Mouse (Mus musculus): Measurements from ENCODE around the gene Atp1b4.
"Not testable (repeated sequence)": the region's sequence is repeated elsewhere in the genome, so short reads cannot be mapped to it uniquely, and the experiment has no call there.

The Atp1b4 gene

DNA sequence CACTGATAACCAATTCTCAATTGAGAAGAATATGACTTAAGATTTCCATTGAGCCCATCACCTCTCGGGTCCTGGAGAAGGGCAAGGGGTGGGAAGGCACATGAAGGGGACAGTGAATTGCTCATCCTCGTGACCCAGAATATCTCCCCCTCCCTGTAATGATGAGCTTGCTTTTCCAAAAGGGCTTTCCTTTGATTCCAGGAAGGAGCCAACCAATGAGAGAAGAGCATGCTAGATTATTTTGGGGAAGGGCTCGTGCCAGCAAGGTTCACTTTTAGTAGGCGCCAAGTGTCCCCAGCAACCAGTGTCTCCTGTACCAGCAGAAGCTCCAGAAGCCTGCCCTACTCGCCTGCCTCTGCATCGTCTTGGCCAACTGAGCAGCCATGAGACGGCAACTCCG is at the start of gene Atp1b4:
Gene Atp1b4, plus strand, starts transcription at position 301 of the 400 bp plus-strand sequence.
- no peak for DNase-seq (ENCODE audit: low spot score in 2 of 2)

DNA sequence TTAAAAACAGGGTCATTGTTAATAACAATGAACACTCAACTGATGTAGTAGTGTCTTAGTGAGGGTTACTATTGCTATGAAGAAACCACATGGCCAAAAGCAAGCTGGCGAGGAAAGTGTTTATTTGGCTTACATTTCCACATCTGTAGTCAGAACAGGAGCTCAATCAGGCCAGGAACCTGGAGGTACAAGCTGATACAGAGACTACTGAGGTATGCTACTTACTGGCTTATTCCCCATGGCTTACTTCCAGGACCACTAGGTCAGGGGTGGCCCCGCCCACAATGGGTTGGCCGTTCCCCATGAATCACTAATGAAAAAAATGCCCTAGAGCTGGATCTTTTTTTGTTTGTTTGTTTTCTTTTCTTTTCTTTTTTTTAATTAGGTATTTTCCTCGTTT is 7.4 kb upstream of the Atp1b4 start:
- DNase-seq (ENCODE audit: low spot score in 2 of 2), result no peak

DNA sequence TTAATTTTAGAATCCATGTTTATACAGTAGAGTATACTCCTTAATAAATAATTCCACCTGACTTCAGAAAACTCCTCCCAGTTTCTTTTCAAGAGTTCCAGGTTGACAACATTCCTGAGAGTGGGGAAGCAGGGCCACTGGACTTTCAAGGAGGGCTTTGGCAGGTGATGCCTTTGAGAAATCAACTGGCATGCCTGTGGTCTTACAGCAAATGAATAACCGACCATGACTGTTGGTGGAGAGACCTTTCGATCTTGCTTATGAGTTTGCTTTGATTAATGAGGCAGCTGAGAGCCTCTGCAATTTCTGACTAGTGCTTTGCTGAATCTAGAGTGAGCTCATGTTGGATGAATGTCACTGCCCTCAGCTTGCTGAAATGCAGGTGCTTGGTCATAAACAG is 4.9 kb upstream of the Atp1b4 start:
- DNase-seq (ENCODE audit: low spot score in 2 of 2), result no peak

GRCm38 (mm10) chrX:38312910-38313625 is 2.9 kb upstream of the Atp1b4 start:
- DNase-seq (ENCODE audit: low spot score in 2 of 2), result no peak

GRCm38 (mm10) chrX:38313626-38314210 is 2.3 kb upstream of the Atp1b4 start:
- no peak for DNase-seq (ENCODE audit: low spot score in 2 of 2)

DNA sequence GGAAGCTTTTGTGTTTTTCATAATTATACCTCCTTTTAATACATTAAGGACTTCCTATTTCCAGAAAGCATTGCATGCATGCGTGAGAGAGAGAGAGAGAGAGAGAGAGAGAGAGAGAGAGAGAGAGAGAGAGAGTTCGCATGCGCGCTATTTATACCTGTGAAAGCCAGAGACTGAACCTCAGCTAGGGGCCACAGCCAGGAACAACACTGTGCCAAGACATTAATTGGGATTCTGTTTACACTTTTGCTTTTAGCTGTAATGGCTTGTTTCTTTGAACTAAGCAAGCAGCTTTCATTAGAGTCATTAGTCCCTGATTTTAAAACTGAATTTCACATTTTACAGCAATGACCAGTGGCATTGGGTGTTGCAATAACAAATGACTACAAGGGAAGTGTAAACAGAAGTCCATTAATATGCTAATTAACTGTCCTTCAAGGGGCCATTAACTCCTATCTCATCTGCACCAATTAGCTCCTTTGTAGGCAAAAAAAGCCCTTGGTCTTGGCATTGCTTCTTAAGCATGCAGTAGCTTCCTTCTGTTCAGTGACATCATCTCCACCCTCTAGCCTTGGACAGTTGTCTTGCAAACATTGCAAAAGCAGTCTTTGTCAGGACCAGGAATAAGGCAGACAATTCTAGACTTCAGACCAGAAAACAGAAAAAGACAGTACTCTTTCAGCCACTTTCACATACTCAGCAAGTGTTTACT is 14.9 kb downstream of the Atp1b4 start:
- no peak for DNase-seq (ENCODE audit: low spot score in 2 of 2)

DNA sequence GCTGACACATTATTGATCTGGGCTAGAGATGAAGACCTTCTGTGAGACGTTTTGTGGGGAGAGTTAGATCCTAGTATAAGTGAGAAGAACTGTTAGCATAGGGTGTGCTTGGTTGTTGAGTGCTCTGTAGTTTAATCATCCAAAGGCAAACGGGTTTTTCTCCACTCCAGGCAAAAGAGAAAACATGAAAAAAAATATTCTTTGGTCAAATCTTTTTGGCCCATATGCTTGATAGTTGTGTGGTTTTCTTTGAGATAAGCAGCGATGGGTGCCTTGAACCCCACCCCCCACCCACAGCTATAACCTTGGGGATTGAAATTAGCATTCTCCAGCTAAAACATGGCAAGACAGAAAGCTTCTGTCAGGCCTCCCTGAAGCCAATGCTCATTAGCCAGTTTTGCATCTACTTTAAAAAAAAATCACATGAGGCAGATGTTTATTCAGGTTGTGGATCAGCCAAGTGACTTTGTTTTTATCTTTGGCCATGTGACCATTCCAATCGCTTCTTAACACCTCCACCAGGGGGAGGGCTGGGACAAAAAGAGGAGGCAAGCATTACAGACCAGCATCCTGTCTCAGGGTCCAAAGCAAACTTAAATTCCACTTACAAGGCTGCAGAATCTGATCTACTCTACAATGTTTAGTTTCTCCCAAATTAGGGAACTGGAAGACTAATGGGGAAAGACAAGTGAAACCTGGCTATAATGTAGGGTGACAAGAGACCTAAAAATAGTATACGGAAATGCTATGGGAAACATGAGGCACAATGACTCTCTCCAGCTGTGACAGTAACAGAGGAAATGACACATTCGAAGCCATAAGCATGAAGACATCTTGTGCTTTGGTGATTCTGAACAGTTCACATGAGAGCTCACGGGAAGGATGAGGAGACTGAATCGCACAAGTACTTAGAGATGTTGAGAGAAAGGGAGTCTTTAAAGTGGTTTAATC is 18.6 kb downstream of the Atp1b4 start:
- DNase-seq (ENCODE audit: low spot score in 2 of 2), result no peak

GRCm38 (mm10) chrX:38362016-38362415 is 46.0 kb downstream of the Atp1b4 start:
- DNase-seq (ENCODE audit: low spot score in 2 of 2), result no peak

DNA sequence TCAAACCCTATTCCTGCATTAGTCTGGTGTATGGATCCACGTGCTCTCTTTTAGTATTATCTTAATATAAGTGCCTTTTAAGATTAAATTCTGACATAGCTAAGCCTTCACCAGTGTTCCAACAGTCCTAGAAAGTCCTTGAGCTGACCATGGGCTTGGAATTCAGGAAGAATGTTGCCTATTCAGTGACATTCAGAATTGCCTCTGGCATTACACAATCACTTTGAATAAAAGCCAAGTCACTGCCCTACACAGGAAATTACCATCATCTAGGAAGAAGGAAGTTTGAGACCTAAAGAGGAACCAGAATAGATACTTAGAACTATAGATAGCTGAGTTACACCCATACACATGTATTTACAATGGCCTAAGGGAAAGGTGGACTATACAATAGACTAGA is 48.6 kb downstream of the Atp1b4 start:
- DNase-seq (ENCODE audit: low spot score in 2 of 2), result not testable (repeated sequence)

DNA sequence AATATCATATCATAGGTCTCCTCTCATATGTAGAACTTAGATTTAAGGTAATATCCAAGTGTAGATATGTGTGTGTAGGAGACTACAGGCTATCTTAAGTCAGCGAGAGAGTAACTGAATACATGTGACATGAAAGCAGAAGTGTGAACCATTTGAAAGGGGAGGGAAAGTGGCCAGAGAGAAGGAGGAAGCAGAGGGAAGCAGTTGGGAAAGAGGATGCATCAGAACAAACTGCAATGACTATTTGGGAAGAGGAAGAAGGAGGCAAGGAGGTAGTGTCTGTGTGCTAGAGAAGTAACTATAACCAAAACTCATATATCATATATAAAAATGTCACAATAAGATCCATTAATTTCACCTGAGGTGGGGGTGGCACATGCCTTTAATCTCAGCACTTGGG is 57.2 kb downstream of the Atp1b4 start:
- DNase-seq (ENCODE audit: low spot score in 2 of 2), result not testable (repeated sequence)
